Mouse (Mus musculus) liver, embryonic 12.5 days (tissue): Measurements from ENCODE around the gene A830031A19Rik. TPM values are rescaled to one million over a fixed set of nuclear protein-coding genes. Genes with fewer than 3 reads are reported as not detected.

Experiments used
- ATAC-seq: fragments of 200-750 bp; cut with Nextera tagmentation; 2 replicates; pipeline ENCODE4 v1.8.0; 2017; ENCODE audit warnings: moderate number of reproducible peaks, mild to moderate bottlenecking, moderate library complexity
- H3K27ac ChIP-seq: fragments of 300-500 bp; sonication (generic); 2 replicates; pipeline ENCODE4 v1.5.1; 2016; ENCODE audit warnings: mild to moderate bottlenecking
- H3K27me3 ChIP-seq: fragments of 300-500 bp; sonication (generic); replicated peaks from 2 replicates; pipeline ENCODE4 v1.6.1; 2016; ENCODE audit warnings: mild to moderate bottlenecking, moderate library complexity
- H3K36me3 ChIP-seq: fragments of 300-500 bp; sonication (generic); 2 replicates; pipeline ENCODE4 v1.6.1; 2016; ENCODE audit warnings: mild to moderate bottlenecking, moderate library complexity
- H3K4me1 ChIP-seq: fragments of 300-500 bp; sonication (generic); 2 replicates; pipeline ENCODE4 v1.6.1; 2016
- H3K4me2 ChIP-seq: fragments of 300-500 bp; sonication (generic); 2 replicates; pipeline ENCODE4 v1.6.1; 2016; ENCODE audit warnings: mild to moderate bottlenecking, moderate library complexity
- H3K4me3 ChIP-seq: fragments of 300-500 bp; sonication (generic); 2 replicates; pipeline ENCODE4 v1.5.1; 2016; ENCODE audit warnings: mild to moderate bottlenecking, moderate library complexity
- H3K9ac ChIP-seq: fragments of 300-500 bp; sonication (generic); 2 replicates; pipeline ENCODE4 v1.6.1; 2016; ENCODE audit warnings: mild to moderate bottlenecking, moderate library complexity
- H3K9me3 ChIP-seq: fragments of 300-500 bp; sonication (generic); replicated peaks from 2 replicates; pipeline ENCODE4 v1.6.1; 2016; ENCODE audit warnings: mild to moderate bottlenecking, moderate library complexity
- WGBS: fragments of 180-500 bp; shearing (Covaris S2); methylation state at CpG from one replicate; pipeline ENCODE4 v1.1.7; 2016; ENCODE audit not compliant: insufficient replicate concordance; 5-methylcytosine and 5-hydroxymethylcytosine counted together
- polyA plus RNA-seq: library from polyadenylated mRNA; unstranded; fragments of >200 nt; fragmentation: Nextera tagmentation; extraction: Ambion mirVana; gene quantifications from 2 replicates; pipeline ENCODE4 v1.2.1, GENCODE M21; 2016

A830031A19Rik gene
- polyA plus RNA-seq, 1 experiment from 2014 or later = not detected

DNA sequence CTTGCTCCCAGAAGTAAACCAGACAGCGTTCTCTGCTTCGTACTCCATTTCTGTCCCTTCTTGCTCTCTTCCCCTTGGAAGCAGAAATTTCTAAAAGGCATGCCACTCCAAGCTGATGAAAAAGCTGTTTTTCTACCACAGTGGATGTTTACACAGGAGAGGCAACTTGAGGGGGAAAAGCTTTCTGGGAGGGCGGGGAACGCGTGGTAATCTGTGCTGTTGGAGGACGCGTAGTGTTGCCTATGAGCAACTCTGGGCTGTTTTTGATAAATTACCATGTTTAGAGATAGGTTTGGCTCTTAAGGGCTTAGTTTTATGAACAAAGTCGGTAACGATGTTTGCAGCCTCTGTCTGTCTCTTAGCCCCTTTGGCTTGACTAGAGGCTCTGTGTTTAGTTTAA is 20.4 kb upstream of the A830031A19Rik start:
- Histone ChIP-seq H3K9ac (no peak overlapping the region; the same call in 1 of the 2 replicates), H3K36me3 (peaks cover 66% of the 10 kb centered on the region), H3K27me3 (no peaks in the 10 kb centered on the region), H3K9me3 (no peaks in the 10 kb centered on the region), H3K4me2 (peak overlapping the region; percentile 20), H3K27ac (peak overlapping the region; percentile 52; the same call in 1 of the 2 replicates), H3K4me1 (peaks cover 82% of the 10 kb centered on the region), H3K4me3 (no peak overlapping the region)
- 47% methylated on average over 9 of the region's 9 CpGs for WGBS
- no peak for ATAC-seq

- H3K4me3 ChIP-seq = no peak overlapping the region
- no peak overlapping the region for H3K27ac ChIP-seq
- H3K4me2 ChIP-seq = no peak overlapping the region
- H3K36me3 ChIP-seq = peaks cover 77% of the 10 kb centered on the region
- WGBS = 50% methylated on average over 5 of the region's 5 CpGs
- no peak for ATAC-seq
- H3K27me3 ChIP-seq = no peaks in the 10 kb centered on the region
- H3K9me3 ChIP-seq = no peaks in the 10 kb centered on the region
- H3K9ac ChIP-seq = no peak overlapping the region
- H3K4me1 ChIP-seq = peaks cover 80% of the 10 kb centered on the region
These were observed 19.2 kb upstream of the A830031A19Rik start for GRCm38 (mm10) chr11:24094086-24094487.

- no peaks in the 10 kb centered on the region for H3K27me3 ChIP-seq
- no peaks in the 10 kb centered on the region for H3K9me3 ChIP-seq
- WGBS = 69% methylated on average over 3 of the region's 3 CpGs
- peaks cover 88% of the 10 kb centered on the region for H3K36me3 ChIP-seq
- no peak overlapping the region for H3K9ac ChIP-seq
- peak overlapping the region; percentile 62; the same call in 1 of the 2 replicates for H3K27ac ChIP-seq
- peak; percentile 59; the same call in 1 of the 2 replicates for ATAC-seq
- peaks cover 73% of the 10 kb centered on the region for H3K4me1 ChIP-seq
- H3K4me3 ChIP-seq = no peak overlapping the region
- no peak overlapping the region for H3K4me2 ChIP-seq
These were observed 17.8 kb upstream of the A830031A19Rik start for GRCm38 (mm10) chr11:24092618-24093017.

- H3K4me1 ChIP-seq = peaks cover 64% of the 10 kb centered on the region
- H3K9me3 ChIP-seq = no peaks in the 10 kb centered on the region
- H3K27ac ChIP-seq = no peak overlapping the region
- no peaks in the 10 kb centered on the region for H3K27me3 ChIP-seq
- H3K9ac ChIP-seq = no peak overlapping the region
- WGBS = 71% methylated on average over 15 of the region's 15 CpGs
- no peak for ATAC-seq
- H3K4me2 ChIP-seq = peak overlapping the region; percentile 6; the same call in 1 of the 2 replicates
- peaks cover 88% of the 10 kb centered on the region for H3K36me3 ChIP-seq
- H3K4me3 ChIP-seq = no peak overlapping the region
These were observed 16.7 kb upstream of the A830031A19Rik start for GRCm38 (mm10) chr11:24091393-24092080.

- no peak overlapping the region for H3K4me2 ChIP-seq
- H3K27ac ChIP-seq = no peak overlapping the region
- WGBS = 75% methylated on average over 4 of the region's 4 CpGs
- no peak overlapping the region for H3K4me3 ChIP-seq
- H3K9ac ChIP-seq = no peak overlapping the region
- ATAC-seq = no peak
- peaks cover 92% of the 10 kb centered on the region for H3K36me3 ChIP-seq
- H3K4me1 ChIP-seq = peaks cover 64% of the 10 kb centered on the region
- H3K27me3 ChIP-seq = no peaks in the 10 kb centered on the region
- H3K9me3 ChIP-seq = no peaks in the 10 kb centered on the region
These were observed 15.6 kb upstream of the A830031A19Rik start for GRCm38 (mm10) chr11:24090443-24090842.

DNA sequence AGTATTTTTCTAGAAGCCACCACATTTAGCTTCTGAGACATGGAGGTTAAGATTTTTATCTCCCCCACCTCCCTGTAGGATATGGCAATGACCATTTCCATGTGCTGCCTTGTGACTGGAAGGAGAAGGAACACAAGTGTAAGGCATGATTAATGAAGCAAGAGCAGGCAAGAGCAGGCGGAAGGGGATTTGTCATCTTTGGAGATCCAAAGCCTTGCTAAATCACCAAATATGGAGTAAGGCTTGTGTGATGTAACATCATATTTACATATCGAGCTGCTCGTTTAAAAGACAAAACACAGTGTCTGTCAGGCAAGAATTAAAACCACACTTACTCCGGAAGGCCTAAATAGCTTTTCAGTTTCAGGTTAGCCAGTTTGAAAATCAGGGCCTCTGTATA is 12.2 kb upstream of the A830031A19Rik start:
- Histone ChIP-seq H3K4me2 (no peak overlapping the region), H3K27ac (no peak overlapping the region), H3K36me3 (peaks cover 75% of the 10 kb centered on the region), H3K9me3 (no peaks in the 10 kb centered on the region), H3K9ac (no peak overlapping the region), H3K27me3 (no peaks in the 10 kb centered on the region), H3K4me1 (peaks cover 60% of the 10 kb centered on the region), H3K4me3 (no peak overlapping the region)
- no peak for ATAC-seq
- WGBS = 77% methylated on average over 4 of the region's 4 CpGs

DNA sequence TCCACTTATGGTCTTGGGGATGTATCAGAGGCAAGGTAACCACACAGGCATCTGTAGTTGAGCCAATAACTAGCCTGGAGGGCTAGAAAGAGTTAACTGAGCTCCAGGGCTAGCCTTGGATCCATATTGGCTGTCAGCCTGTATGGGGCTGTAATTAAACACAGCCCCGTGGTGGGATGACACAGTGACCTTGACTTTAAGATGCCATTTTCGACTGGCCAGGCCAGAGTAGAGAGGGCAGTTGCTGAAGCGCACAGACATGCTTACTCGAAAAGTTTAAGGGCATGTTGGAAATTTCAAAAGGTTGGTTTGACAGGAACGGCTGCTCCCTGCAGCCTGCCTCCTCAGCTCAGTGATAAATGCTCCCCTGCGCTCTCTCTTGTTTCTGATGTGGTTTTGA is 11.1 kb upstream of the A830031A19Rik start:
- 49% methylated on average over 6 of the region's 6 CpGs for WGBS
- peaks cover 65% of the 10 kb centered on the region for H3K36me3 ChIP-seq
- no peak overlapping the region for H3K4me2 ChIP-seq

GRCm38 (mm10) chr11:24084590-24084989 is 9.7 kb upstream of the A830031A19Rik start:
- no peak overlapping the region for H3K4me2 ChIP-seq
- no peaks in the 10 kb centered on the region for H3K27me3 ChIP-seq
- H3K4me3 ChIP-seq = no peak overlapping the region
- H3K9ac ChIP-seq = no peak overlapping the region
- peaks cover 62% of the 10 kb centered on the region for H3K4me1 ChIP-seq
- no peaks in the 10 kb centered on the region for H3K9me3 ChIP-seq
- 73% methylated on average over 4 of the region's 4 CpGs for WGBS
- H3K27ac ChIP-seq = no peak overlapping the region
- H3K36me3 ChIP-seq = peaks cover 52% of the 10 kb centered on the region
- ATAC-seq = no peak

More for the DNA sequence above, 11.1 kb upstream of the A830031A19Rik start:
- Histone ChIP-seq H3K9ac (no peak overlapping the region), H3K27me3 (no peaks in the 10 kb centered on the region), H3K4me3 (no peak overlapping the region), H3K27ac (peak overlapping the region; percentile 27; the same call in 1 of the 2 replicates), H3K4me1 (peaks cover 57% of the 10 kb centered on the region), H3K9me3 (no peaks in the 10 kb centered on the region)
- ATAC-seq = no peak

- no peak overlapping the region for H3K27ac ChIP-seq
- H3K4me2 ChIP-seq = peak overlapping the region; percentile 97
- H3K4me1 ChIP-seq = peaks cover 57% of the 10 kb centered on the region
- H3K9me3 ChIP-seq = no peaks in the 10 kb centered on the region
- ATAC-seq = no peak
- H3K9ac ChIP-seq = no peak overlapping the region; the same call in 1 of the 2 replicates
- H3K27me3 ChIP-seq = no peaks in the 10 kb centered on the region
- WGBS = 51% methylated on average over 3 of the region's 3 CpGs
- peaks cover 47% of the 10 kb centered on the region for H3K36me3 ChIP-seq
- peak overlapping the region; percentile 76; the same call in 1 of the 2 replicates for H3K4me3 ChIP-seq
These were observed 9.2 kb upstream of the A830031A19Rik start for GRCm38 (mm10) chr11:24084077-24084476.

- Histone ChIP-seq H3K9ac (peak overlapping the region; percentile 87), H3K27me3 (no peaks in the 10 kb centered on the region), H3K36me3 (peaks cover 41% of the 10 kb centered on the region), H3K4me2 (peak overlapping the region; percentile 97), H3K9me3 (no peaks in the 10 kb centered on the region), H3K27ac (peak overlapping the region; percentile 52), H3K4me1 (peaks cover 57% of the 10 kb centered on the region), H3K4me3 (peak overlapping the region; percentile 76)
- ATAC-seq = no peak
- 28% methylated on average over 7 of the region's 7 CpGs for WGBS
These were observed 8.6 kb upstream of the A830031A19Rik start for GRCm38 (mm10) chr11:24083423-24083822.

GRCm38 (mm10) chr11:24083076-24083405 is 8.2 kb upstream of the A830031A19Rik start:
- no peak for ATAC-seq
- Histone ChIP-seq H3K9ac (peak overlapping the region; percentile 87), H3K4me3 (peak overlapping the region; percentile 76), H3K27ac (peak overlapping the region; percentile 52), H3K4me2 (peak overlapping the region; percentile 97), H3K27me3 (no peaks in the 10 kb centered on the region), H3K9me3 (no peaks in the 10 kb centered on the region), H3K36me3 (peaks cover 37% of the 10 kb centered on the region), H3K4me1 (peaks cover 54% of the 10 kb centered on the region)
- 37% methylated on average over 1 of the region's 1 CpGs for WGBS

- Histone ChIP-seq H3K9ac (peak overlapping the region; percentile 87), H3K27ac (peak overlapping the region; percentile 90), H3K4me1 (peaks cover 51% of the 10 kb centered on the region), H3K4me3 (peak overlapping the region; percentile 76), H3K4me2 (peak overlapping the region; percentile 97), H3K9me3 (no peaks in the 10 kb centered on the region), H3K36me3 (peaks cover 32% of the 10 kb centered on the region), H3K27me3 (no peaks in the 10 kb centered on the region)
- no peak for ATAC-seq
- WGBS = 12% methylated on average over 11 of the region's 11 CpGs
These were observed 7.7 kb upstream of the A830031A19Rik start for GRCm38 (mm10) chr11:24082385-24083075.
